Mouse (Mus musculus) forebrain, embryonic 13.5 days (tissue): ENCODE results near the gene Tpm3-rs7. TPM values are rescaled to one million over a fixed set of nuclear protein-coding genes. Genes with fewer than 3 reads are reported as not detected.
"Not testable (repeated sequence)": the region's sequence is repeated elsewhere in the genome, so short reads cannot be mapped to it uniquely, and the experiment has no call there.

Source experiments
- ATAC-seq: fragments of 200-750 bp; cut with Nextera tagmentation; 2 replicates; pipeline ENCODE4 v1.8.0; 2017
- H3K27ac ChIP-seq: fragments of 300-500 bp; sonication (generic); 2 replicates; pipeline ENCODE4 v1.5.1; 2015; ENCODE audit warnings: inconsistent platforms, mild to moderate bottlenecking, moderate library complexity
- H3K27me3 ChIP-seq: fragments of 300-500 bp; sonication (generic); 2 replicates; pipeline ENCODE4 v1.6.1; 2015; ENCODE audit warnings: mild to moderate bottlenecking, inconsistent platforms
- H3K36me3 ChIP-seq: fragments of 300-500 bp; sonication (generic); 2 replicates; pipeline ENCODE4 v1.6.1; 2015; ENCODE audit warnings: mild to moderate bottlenecking, inconsistent platforms; ENCODE audit not compliant: poor library complexity, severe bottlenecking
- H3K4me1 ChIP-seq: fragments of 300-500 bp; sonication (generic); 2 replicates; pipeline ENCODE4 v1.6.1; 2015; ENCODE audit warnings: inconsistent platforms
- H3K4me2 ChIP-seq: fragments of 300-500 bp; sonication (generic); 2 replicates; pipeline ENCODE4 v1.6.1; 2015; ENCODE audit warnings: inconsistent platforms, mild to moderate bottlenecking, moderate library complexity
- H3K4me3 ChIP-seq: fragments of 300-500 bp; sonication (generic); 2 replicates; pipeline ENCODE4 v1.5.1; 2015; ENCODE audit warnings: mild to moderate bottlenecking, inconsistent platforms
- H3K9ac ChIP-seq: fragments of 300-500 bp; sonication (generic); 2 replicates; pipeline ENCODE4 v1.6.1; 2015; ENCODE audit warnings: mild to moderate bottlenecking, inconsistent platforms
- H3K9me3 ChIP-seq: fragments of 300-500 bp; sonication (generic); replicated peaks from 2 replicates; pipeline ENCODE4 v1.6.1; 2016; ENCODE audit warnings: inconsistent platforms
- WGBS: fragments of 180-500 bp; shearing (Covaris S2); methylation state at CpG from one replicate; pipeline ENCODE4 v1.1.7; 2015; 5-methylcytosine and 5-hydroxymethylcytosine counted together
- polyA plus RNA-seq: library from polyadenylated mRNA; unstranded; fragments of >200 nt; fragmentation: Nextera tagmentation; extraction: Ambion mirVana; gene quantifications from 2 replicates; pipeline ENCODE4 v1.2.1, GENCODE M21; 2015

Gene Tpm3-rs7
- 6.0 and 6.4 TPM in 2 replicates for polyA plus RNA-seq

GRCm38 (mm10) chr14:113314499-113314898 is at the start of gene Tpm3-rs7:
TSS of gene Tpm3-rs7 (plus strand) at chr14:113314608.
- not testable (repeated sequence) for H3K4me1 ChIP-seq
- 98% methylated on average over 16 of the region's 16 CpGs for WGBS

GRCm38 (mm10) chr14:113317023-113317422 is 2.6 kb downstream of the Tpm3-rs7 start:
- H3K36me3 ChIP-seq: no peaks in the 10 kb centered on the region
- H3K4me1 ChIP-seq: no peaks in the 10 kb centered on the region
- H3K4me3 ChIP-seq: no peak overlapping the region
- H3K4me2 ChIP-seq: no peak overlapping the region
- H3K27me3 ChIP-seq: no peaks in the 10 kb centered on the region
- ATAC-seq: no peak
- no peaks in the 10 kb centered on the region for H3K9me3 ChIP-seq
- H3K27ac ChIP-seq: no peak overlapping the region
- WGBS: 93% methylated on average over 1 of the region's 1 CpGs
- no peak overlapping the region for H3K9ac ChIP-seq

More at GRCm38 (mm10) chr14:113314499-113314898, at the start of gene Tpm3-rs7:
- not testable (repeated sequence) for H3K4me2 ChIP-seq, H3K9me3 ChIP-seq, H3K4me3 ChIP-seq, ATAC-seq, H3K9ac ChIP-seq, H3K36me3 ChIP-seq, H3K27ac ChIP-seq, H3K27me3 ChIP-seq

- Histone ChIP-seq H3K9me3 (0 out of 2 replicates have a peak, but pooled peaks cover 5% of the 10 kb centered on the region), H3K36me3 (no peaks in the 10 kb centered on the region), H3K4me2 (no peak overlapping the region), H3K27ac (no peak overlapping the region), H3K27me3 (no peaks in the 10 kb centered on the region), H3K4me1 (no peaks in the 10 kb centered on the region), H3K9ac (no peak overlapping the region), H3K4me3 (no peak overlapping the region)
- ATAC-seq: no peak
- WGBS: 73% methylated on average over 1 of the region's 1 CpGs
Measured at GRCm38 (mm10) chr14:113363361-113363760, 49.0 kb downstream of the Tpm3-rs7 start.
